Mouse (Mus musculus) spleen, postnatal 10 days (tissue): ENCODE measurements around the gene Crim1.

Experiments used
- DNase-seq, 2 experiments: peaks; one replicate each; pipeline ENCODE4 v3.0.0; 2021 to 2022; ENCODE audit warnings: low spot score in 2 of 2

Gene Crim1

GRCm38 (mm10) chr17:78374756-78375155 is 174.7 kb downstream of the Crim1 start:
- DNase-seq, result no peak

GRCm38 (mm10) chr17:78376587-78376986 is 176.5 kb downstream of the Crim1 start:
- no peak for DNase-seq

DNA sequence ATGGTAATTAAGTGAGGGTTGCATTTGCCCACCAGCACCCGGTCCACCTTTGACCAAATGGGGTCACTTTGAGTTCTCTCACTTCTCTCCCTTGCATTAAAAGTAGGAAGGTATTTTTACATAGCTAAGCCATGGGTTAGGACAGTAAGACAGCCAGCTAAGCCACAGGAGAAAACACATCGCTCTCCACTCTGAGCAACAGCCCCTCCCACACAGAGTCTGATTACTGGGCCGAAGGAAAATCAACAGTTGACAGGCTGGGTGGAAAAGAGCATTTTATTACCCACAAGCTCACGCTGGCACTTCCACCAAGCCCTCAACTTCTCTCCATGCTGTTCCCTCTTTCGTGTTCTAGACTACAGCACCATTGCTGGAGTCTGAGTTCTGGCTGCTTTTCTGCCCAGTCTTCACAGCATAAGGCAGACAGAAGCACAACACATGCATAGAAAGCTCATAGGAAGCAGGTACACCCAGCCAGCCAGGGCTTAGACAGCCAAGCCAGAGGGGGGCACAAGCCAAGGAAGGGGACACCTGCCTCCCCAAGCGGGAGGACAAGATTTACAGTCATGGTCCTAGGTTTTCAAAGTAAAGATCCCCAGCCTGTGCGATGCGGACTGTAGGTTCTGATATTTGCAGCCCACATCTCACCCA is 179.2 kb downstream of the Crim1 start:
- DNase-seq, result no peak

GRCm38 (mm10) chr17:78379730-78380245 is 179.7 kb downstream of the Crim1 start:
- DNase-seq, result no peak

DNA sequence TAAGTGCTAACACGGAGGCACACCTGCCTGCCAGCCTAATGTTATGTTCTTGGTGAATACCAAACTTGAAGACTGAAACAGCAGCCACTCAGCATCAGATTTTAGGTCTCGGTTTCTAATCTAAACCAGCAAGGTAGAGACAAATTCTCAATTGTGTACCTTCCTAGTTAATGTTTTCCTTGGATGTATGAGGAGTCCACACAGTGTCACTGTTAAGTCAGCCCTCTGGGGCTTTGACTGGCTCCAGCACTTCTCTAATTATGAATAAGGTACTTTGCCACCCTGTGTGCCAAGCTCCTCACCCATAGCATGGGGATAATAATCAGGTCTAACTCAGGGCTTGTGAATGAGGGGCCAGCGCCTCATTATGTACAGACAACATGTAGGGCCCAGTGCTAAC is 182.3 kb downstream of the Crim1 start:
- no peak for DNase-seq

GRCm38 (mm10) chr17:78387665-78388064 is 187.6 kb downstream of the Crim1 start:
- DNase-seq, result no peak

DNA sequence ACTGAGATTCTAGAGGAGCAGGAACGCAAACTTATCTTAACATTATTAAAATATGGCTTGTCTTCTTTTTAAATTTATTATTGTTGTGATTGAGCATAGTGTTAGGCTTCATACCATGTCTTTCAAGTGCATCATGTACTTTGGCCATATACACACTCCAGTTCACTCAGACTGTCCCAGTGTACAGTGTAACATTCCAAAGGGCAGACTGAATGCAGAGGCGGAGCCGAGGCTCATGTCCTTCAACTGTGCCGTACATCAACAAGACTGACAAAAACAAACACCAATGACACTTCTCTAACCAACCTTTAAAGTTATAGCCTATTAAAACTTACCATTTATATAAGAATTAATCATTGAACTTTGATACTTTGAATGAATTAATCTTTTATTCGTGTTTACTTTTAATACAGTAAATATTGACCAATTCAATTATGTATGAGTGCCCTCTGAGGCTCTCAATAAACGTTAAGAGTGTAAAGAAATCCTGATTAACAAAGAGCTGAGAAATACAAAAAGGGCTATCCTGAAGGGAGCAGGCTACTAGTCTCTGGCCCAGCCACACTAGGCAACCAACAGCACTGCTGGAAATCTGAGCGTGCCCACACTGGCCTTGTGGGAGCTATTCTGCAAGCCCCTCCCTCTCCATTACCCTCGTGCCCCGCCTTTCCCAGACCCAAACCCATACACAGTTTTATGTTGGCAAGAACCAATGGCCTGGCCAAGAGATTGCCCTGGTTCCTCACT is 188.2 kb downstream of the Crim1 start:
- no peak for DNase-seq

DNA sequence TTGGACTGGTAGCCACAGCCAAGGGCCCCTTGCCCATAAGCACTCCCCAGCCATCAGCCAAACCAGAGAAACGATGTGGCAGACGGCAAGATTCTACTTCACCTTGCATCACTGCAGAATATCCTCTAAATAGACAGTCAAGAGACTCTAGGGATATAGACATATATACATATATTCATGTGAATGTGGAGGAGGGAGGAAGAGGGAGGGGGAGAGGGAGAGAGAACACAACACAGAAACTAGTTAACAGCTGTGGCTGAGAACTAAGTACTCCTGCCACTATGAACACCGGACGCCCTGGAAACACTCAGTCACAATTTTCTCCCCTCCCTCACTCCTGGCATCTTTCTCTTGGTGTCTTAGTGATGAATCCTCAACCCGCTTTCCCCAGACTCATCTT is 189.5 kb downstream of the Crim1 start:
- no peak for DNase-seq

GRCm38 (mm10) chr17:78392401-78393087 is 192.5 kb downstream of the Crim1 start:
- DNase-seq, result no peak

GRCm38 (mm10) chr17:78400130-78400840 is 200.2 kb downstream of the Crim1 start:
- peak in 1 of 2 experiments; percentile 22 for DNase-seq

DNA sequence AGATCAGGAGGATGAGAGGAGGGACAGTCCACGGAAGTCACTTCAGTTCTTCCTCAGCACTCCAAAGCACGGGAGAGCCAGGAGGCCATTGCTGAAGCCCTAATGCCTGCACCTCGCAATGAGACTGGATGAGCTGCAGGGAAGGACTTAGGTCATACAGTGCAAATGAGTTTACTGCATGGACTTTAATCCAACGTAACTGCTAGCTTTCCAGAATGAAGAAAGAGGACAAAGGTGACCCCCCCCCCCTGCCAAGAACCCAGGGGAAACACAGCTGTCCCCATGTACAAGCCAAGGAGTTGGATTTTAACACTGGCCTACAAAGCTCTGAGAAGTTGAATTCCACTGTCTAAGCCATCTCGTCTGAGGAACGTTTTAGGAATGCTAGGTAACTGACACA is 201.3 kb downstream of the Crim1 start:
- DNase-seq, result no peak

GRCm38 (mm10) chr17:78401713-78402112 is 201.7 kb downstream of the Crim1 start:
- no peak for DNase-seq

DNA sequence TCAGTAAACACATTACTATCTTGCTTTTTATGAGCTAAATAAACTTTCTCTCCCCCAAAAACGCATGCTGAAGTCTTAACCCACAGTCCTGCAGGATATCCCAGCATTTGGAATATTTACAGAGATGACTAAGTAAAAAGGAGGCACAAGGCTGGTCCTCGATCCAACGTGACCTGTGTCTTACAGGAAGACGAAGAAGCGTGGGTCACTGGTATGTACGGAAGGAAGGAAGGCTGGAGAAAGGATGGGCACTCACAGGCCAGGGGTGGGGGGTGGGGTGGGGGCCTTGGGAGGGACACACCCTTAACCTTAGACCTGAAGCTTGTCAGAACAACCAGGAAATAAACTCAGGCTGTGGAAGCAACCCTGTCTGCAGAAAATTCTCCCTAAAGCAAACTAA is 202.1 kb downstream of the Crim1 start:
- DNase-seq, result no peak

- no peak for DNase-seq
Observed at GRCm38 (mm10) chr17:78403229-78403628, 203.2 kb downstream of the Crim1 start.

DNA sequence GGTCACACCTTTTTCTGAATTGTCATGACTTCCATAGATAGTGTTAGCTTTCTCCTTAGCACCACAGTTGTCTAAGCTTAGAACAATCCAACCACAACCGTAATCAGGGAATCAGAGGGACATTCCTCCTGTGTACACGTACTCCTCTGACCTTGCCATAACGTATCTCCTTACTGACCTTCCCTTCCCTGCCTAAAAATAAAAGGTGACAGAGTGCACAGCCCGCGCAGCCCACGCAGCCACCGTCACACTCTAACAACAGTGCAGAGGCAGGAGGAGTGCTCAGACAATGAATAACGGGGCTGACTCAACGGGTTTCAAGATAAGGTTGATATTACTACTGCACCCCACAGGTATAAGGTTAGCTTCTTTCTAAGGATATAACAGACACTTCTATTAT is 203.8 kb downstream of the Crim1 start:
- no peak for DNase-seq

DNA sequence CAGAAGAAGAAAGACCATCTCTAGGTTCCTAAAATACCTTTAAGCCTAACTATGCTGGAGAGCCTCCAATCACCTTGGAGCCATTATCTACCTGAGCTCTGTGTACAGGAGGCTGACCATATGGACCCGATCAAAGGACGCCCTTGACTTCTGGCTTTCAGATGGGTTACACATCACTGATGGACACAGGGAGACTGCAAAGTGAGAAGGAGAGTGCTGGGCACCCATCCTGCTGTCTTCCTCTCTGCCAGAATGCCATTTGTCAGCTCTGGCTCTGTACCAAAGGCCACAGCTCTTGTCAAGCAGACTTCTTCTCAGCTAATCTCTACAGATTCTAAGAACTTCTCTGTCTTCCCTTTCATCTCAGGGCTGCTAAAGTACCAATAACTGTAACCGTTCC is 205.3 kb downstream of the Crim1 start:
- no peak for DNase-seq

DNA sequence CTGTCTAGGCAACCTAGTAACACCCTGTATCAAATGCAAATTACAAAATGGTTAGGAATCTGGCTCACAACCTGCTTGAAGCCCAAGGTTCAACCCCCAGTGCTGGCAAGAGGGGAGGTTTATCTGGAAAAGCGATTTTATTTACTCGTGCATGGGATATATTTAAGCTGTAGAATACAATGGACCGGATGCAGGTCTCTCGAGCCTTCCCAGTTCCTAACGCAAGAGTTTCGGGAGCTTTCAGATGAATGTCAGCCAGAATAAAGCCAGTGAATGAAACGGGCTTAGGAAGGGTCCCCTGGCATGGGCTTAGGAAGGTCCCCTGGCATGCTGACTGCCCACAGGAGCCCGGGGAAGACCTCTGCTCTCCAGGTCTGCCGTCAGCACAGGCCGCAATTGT is 206.8 kb downstream of the Crim1 start:
- DNase-seq, result no peak

DNA sequence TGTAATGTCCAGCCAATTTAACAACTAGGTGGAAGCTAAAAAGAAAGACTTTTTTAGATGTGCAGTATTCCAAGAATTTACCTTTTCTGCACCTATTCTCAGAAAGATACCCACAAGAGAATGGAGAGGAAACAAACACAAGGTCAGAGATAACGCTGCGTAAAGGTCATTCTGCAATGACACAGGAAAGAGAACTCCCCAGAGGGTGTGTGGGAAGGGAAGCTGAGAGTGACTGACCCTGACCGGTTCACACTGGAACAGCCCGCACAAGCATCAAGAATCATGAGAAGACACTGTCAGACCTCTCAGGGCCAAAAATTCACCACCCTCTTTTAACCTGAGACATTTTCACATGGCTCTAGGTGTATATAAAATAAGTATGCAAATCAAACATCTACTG is 207.5 kb downstream of the Crim1 start:
- DNase-seq, result no peak

DNA sequence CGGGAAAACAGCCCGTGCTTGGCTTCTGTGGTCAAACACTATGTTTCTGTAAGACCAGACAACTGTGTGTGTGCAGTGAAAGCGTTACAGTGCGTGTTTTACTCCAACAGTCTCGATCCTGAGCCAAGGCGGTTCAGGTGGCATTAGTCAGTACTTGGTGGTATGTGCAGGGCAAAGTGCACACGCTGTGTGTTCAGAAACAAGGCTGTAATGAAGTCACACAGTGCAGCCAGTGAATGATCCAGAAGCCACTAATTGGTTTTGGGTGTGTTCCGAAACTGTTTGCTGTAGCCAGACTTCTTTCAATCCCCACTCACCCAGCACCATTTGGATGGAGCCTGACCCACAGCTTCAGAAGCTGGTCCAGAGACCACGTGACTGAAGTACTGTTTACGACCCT is 208.3 kb downstream of the Crim1 start:
- no peak for DNase-seq

DNA sequence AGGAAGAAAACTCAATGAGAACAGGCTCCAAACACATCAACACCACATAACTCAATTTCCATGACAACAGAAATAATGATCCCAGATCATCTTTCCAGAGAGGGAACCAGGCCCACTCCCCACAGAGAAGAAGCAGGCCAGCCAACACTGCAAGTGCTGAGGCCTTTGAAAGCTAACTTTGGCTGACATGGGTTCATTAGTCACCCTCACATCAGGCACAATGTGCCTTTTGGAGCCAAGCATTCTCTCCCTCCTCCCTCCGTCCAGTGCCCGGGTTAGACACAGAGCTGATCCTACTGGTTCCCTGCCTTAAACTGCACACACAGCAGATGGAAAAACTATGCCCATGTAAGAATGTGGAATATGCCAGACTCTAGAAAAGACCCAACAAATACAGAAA is 209.9 kb downstream of the Crim1 start:
- DNase-seq, result no peak

- DNase-seq, result no peak
Observed at GRCm38 (mm10) chr17:78415255-78415654, 215.2 kb downstream of the Crim1 start.
